Mouse (Mus musculus) layer of hippocampus, postnatal 10 days (tissue): Measurements from ENCODE around the gene Tmem108. TPM values are rescaled to one million over a fixed set of nuclear protein-coding genes. Genes with fewer than 3 reads are reported as not detected.

Experiments used
- DNase-seq, 2 experiments: peaks; one replicate each; pipeline ENCODE4 v3.0.0; 2021; ENCODE audit warnings: low spot score in 2 of 2
- total RNA-seq, 2 experiments: library from RNA; stranded (reverse); gene quantifications; 2 replicates each; pipeline ENCODE4 v1.2.3; 2021

The Tmem108 gene
- total RNA-seq, 2 experiments from 2014 or later, result 44.9 to 46.3 TPM

DNA sequence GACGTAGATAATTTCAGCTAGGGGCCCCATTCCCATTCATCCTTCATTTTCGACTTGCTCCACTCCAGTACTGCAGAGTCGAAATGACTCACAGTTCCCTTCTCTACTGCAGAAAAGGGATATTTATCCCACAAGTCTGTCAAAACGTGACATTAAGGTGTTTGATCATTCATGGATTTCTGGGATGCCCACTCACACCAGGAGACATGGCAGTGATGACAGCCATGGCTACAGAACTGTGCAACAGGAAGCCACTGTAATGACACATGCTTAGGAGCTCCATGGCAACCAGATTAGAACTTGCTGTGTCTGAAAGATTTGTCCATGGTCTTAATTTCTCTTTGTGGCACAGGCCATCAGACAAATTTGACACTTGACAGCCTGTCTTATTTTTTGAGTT lies 168.6 kb downstream of the Tmem108 start:
- DNase-seq, result no peak

DNA sequence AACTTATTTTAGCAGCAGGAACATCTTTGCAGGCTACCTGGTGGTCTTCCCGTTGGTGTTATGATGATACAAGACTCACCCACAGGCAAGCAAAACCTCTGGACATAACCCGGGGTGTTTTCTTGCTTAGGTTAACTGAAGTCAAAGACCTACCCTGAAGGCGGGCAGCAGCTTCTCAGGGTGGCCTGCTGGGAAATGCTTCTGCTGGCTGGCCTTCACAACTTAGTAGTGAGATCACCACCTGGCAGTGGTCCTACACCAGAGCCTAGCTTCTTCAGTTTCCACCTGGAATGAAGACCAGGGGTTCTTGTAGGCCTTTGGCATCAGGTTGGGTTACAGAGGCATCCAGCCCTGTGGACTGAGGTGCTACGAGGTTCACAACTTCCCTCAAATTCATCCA lies 169.7 kb downstream of the Tmem108 start:
- no peak for DNase-seq

DNA sequence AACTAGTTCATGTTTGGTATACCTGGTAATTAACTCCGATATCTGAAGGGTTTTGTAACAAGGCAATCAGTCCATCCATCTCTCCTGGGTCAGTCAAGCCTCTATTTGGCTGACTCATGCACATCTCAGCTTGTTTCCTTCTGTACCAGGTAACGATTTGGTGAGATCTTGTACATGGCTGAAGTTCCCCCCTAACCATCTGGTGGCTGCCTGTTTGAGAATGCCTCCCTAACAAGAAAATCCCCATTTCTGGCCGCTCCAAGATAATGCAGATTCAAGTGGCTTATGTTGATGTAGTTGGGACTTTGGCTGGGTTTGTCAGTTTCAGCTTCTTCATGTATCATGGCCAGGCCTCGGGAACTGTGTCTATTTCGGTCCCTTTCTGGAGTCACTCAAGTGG lies 170.8 kb downstream of the Tmem108 start:
- no peak for DNase-seq

DNA sequence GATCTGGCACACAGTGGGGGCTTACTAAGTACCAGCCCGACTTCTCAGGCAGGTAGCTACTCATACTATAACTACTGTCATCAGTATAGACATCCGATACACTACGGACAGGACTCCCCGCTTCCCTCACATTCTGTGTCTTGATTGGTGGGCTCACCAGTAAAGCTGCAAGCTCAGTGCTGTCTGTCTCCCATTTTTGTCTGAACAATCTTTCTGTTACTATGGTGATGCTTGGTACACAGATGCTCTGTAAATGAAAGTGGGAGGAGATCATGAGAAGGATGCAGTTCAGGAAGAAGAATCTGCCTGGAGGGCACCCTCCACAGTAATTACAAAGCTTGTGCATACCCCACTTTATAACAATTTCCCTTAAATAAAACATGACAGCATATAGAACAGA lies 176.8 kb downstream of the Tmem108 start:
- DNase-seq, result peak in 1 of 2 experiments; percentile 42

DNA sequence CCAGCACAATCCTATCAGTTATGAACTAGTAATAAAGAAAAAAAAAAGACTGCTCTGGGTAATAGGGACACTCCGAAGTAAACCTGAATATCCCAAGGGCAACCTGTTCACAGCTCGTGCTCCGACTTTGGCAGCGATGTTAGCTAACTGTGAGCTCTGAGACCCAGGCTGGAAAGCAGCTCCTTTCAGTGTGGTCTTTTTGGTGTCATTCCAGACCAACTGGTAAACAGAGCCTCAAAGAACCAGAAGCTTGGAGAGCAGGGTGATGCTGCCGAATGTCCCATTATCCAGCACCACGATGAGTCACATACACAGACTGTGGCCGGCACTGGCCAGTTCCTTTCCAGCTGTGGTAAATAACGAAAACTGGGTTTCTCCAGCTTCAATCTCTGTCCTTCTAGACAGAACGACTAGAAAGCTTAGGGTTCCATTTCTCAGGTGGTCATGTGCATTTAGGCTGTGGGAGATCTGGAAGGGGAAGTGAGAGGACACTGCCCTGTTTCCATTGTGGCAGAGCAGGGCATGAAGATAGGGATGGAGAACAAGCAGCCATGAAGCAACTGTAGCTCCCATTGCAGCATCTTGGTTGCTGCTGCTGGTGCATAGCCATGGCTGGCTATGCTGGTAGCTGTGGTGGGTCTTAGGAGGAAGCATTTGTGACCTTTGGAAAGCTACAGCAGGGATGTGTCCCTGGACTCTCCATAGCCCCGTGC lies 179.2 kb downstream of the Tmem108 start:
- no peak for DNase-seq

DNA sequence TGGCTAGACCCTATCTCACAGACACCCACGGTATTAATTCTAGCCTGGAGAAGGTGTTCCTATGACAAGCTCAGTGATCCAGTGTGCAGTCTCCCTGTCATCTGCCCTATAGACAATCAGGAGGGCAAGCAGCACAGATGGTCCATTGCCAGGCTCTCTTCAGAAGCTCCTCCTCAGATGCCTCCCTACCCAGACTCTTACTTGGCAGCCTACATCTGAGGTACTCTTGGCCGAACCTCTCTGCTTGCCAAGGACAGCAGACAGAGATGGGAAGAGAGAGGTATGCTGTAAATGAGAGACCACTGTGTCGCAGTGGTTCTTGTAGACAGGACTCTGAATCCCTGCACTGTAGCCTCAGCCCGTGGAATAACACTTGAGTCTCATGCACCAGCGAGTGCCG lies 181.0 kb downstream of the Tmem108 start:
- no peak for DNase-seq

DNA sequence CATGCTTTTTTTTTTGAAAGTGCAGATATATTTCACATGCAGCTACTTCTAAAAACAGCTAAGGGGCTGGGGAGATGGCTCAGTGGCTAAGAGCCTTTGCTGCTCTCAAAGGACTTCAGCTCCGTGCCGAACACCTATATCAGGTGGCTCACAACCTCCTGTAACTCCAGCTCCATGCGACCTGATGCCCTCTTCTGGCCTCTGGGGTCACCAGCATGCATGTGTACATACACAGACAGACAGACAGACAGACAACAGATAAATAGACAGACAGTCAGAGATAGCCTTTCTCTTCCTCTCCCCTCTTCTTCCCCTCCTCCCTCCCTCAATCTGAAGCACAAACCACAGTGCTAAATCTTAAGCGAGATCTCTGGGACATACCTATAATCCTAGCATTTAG lies 181.5 kb downstream of the Tmem108 start:
- DNase-seq, result no peak

DNA sequence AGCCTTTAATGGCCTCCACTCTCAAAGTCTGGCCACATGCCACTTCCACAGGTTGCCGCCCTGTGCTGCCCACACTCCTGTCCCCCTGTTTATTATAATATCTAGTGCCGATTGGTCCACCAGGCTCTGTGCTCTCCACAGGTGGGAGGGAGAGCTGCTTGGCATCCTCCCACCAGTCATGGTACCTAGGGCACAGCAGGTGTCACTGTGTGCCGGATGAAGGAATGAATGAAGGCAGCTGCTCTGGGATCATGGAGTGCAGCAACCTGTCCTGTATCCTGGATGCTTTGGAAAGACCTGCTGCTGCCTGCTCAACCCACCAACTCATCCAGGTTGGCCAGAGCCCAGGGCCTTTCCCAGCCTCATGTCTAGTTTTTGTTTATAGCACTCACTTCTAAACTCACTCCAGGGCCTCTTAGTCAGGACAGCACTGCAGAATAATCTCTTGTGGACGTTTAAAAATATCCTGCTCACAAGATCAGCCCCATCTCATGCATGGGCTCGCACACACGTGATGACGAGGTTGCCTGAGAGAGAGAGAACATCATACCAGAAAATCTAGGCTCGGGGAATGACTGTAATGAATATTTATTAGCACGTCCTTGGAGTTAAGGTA lies 182.1 kb downstream of the Tmem108 start:
- DNase-seq, result no peak

DNA sequence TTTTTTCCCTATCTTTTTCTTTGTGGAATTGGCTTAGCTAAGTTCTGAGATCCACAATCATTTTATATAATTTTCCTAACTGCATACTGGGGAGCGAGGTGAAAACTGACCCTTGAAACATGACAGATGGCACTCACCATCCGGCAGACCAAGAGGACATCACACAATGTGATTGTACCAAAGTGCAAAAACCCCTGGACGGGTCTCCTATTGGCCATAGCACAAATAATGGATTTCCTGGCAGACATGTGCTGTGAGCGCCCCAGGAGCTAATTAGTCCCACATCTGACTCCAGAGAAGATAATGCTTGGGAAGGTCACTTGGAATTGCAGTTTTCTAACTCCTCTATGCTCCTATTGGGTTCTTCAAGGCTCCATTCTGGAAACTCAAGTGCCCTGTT lies 183.9 kb downstream of the Tmem108 start:
- DNase-seq, result no peak

DNA sequence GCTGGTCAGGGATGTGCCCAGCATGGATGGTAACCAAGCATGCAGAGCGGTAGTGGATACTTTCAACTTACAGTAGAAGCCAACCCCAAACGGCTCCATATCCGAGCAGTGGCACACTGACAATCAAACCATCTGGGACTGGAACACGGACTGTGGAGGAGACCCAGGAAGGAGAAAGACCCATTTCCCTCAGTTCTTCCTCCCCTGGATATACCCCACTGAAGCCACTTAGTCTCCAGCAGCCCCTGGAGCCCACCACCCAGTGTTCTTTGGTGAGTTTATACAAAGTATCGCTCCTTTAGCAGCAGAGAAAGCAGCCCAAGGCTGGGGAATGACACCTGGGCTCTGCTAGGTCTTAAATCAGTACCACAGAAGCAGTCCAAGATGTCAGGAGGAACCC lies 184.5 kb downstream of the Tmem108 start:
- DNase-seq, result no peak

DNA sequence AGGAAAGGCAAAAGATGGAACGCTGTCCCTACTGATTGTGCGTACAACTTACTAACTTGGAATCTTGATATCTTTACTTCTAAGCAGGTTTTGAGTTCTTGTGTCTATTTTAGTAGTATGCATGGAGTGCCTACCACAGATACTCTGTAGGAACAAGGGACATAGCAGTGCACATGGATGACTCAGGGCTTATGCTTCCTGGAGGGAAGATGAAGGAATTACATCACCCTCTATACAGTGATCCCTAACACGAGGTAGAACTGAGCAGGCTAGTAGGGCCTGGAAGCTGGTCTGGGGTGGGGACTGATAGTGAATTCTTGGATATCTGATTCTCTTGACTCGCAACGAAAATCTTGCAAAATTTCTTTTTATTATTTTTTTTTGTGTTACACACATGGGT lies 185.7 kb downstream of the Tmem108 start:
- no peak for DNase-seq

DNA sequence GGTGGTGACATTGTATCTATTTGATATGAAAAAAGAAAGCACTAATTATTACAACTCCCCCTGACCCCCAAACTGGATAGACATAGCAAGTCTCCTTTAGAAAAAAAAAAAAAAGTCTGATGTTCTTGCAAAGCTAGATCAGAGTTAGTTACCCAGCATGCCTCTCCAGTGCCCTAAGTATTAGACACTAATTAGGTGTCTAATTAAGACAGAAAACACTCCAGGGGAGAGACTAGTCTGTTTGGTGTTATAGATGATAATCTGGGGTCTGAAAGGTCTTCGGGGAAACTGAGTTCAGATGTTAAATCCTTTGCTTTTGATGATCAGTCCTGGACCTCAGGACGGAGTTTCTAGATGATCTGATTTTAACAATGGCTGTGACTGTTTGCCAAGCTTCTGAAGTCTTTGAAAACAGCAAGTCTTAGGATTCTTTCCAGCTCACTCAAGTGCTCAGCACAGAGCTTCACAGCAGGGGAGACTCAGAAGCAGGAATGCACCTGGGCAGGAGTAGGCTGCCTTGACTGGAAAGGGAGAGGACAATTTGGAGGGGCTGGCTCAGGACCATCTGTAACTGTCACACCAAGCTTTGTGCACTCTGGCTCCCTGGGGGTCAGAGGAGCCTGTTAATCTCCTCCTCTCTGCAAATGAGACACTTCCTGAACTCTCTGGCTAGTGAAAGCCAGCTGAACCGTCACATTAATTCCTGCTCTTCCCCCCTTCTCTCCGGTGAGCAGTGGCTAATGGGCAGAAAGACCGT lies 187.5 kb downstream of the Tmem108 start:
- no peak for DNase-seq

DNA sequence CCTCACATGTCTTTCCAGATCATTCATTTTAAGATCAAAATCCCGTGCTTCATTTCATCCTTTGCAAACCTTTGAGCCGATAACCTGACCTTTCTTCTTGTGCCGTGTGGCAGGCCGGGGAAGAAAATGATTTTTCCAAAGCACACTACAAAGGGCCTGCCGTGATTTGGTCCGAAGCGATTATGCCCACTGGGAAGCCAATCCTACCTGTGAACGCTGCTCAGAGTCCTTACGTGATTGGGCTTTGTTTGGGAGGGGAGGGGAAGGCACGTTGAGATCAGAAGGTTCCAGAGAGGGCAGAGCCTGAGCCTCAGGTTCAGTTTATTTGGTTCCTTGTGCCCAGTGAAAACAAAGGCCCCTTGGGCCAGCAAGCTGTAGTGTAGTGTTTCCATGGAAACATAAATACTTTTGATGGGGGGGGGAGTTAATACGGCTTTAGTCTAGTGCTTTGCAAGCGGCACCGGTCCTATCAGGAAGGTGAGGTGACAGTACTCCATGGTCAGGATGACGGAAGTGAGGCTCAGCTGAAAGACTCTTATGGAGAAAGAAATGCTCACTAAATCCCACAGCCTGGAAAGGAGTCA lies 191.4 kb downstream of the Tmem108 start:
- no peak for DNase-seq

DNA sequence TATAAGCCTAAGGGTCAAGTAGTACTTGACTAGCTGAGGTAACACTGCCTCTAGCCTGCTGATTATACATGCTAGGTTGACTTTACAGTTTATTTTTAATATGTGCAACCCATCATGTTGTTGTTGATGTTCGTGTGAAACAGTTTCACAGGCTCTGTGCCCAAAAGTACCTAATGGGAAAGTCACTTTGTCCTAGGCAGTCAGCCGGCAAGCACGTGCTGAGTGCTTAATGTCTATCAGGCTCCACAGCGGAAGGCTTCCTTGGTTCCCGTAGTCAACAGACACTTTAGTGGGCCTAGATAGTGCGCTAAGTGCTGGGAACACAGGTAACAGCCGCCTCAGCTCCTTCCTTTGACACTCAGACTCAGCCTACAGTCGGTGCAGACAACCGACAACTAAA lies 192.7 kb downstream of the Tmem108 start:
- no peak for DNase-seq

DNA sequence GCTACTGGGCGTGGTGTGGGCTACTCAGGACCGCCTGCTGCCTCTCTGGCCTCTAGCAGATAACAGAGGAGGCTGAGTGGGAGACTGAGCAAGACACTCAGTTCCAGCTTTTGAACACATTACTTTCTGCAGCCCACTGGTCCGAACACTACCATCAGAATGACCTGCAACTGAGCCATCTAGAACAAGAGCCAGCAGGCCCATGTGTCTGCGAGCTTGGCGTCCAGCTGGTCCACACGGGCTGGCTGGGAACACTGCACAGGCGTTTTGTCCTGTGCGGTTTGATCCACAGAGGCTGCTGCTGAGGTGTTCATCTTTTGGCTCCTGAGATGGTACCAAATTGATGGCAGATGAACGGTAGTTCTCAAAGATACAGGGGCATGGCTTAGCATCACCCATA lies 196.5 kb downstream of the Tmem108 start:
- no peak for DNase-seq

DNA sequence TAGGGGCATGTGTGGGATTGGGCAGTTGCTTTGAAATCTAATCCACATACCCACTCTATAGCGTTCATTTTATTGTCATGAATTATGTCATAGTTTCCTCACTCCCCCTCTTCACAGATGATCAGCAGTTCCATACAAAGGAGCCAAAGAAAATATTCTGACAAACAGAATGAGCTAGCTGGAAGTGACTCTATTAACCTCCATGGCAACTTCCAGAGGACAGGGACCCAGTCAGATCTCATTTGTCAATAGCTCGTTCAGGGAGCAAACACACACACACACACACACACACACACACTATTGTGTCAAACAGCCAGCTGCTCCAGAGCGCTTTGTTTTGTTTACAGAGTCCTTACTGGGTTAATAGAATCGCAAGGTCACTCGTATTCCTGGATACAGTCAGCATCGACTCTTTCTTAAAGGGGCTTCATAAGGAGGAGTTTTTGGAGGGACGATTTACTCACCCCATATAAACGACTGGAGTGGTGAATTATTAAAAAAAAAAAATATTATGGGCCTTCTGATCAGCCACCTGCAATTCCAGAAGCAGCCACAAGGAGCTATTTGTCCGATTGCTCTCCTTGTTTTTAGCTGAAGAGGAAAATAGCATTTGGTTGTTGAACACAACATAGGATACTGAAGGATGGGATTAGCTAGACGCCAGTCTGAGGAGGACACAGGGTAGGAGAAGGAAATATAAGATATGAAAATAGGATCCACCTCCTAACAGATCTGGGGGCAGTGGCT lies 197.6 kb downstream of the Tmem108 start:
- DNase-seq, result peak; percentile 62 to 67

DNA sequence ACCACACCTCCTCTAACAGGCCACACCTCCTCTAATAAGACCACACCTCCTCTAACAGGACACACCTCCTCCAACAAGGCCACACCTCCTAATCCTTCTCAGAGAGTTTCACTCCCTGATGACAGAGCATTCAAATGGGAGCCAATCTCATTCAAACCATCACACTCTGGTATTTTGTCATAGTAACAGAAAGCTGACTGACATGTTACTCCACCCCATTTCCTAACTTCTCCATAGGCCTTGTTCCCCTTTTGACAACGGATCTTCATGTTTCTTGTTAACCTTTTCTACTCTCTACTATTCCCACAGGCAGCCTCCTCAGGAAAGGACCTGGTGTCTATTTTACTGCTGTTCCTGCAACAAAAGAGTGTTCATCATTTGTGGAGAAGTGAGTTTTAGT lies 199.6 kb downstream of the Tmem108 start:
- DNase-seq, result no peak

DNA sequence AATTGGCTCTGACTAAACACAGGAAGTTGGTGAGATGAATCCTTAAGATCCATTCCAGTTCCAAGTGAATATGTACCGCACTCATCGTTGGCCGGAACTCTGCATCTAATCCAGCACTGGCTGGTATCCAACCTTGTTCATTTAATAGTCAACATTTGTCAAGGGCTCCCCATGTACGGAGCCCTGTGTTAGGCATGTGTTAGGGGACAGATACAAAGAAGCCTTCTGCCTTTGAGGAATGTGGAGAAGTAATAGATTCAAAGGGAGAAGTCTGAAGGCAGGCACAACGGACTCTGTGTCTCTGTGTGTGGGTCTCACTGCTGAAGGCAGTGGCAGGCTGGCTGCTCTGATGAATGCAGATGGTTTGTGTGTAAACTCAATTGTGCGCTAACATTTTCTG lies 202.9 kb downstream of the Tmem108 start:
- DNase-seq, result peak; percentile 43 to 50

DNA sequence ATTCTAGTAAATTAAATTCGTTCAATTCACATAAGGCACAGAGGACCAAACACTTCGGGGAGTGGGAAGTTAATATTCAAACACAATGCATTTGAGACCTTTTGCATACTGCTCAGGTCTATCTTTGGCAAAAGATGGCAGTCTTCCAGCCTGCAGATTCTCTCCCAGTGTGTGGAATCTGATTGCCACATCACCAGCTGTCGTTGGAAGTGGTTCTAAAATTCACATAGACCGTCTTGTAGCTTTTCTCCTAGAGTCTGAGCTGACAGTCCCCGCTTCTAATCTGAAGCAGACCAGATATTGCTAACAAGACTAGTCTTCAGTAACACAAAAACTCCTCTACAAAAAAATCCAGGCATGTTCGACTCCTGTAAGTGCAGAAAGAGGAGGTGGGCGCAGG lies 203.4 kb downstream of the Tmem108 start:
- peak in 1 of 2 experiments; percentile 42 for DNase-seq

DNA sequence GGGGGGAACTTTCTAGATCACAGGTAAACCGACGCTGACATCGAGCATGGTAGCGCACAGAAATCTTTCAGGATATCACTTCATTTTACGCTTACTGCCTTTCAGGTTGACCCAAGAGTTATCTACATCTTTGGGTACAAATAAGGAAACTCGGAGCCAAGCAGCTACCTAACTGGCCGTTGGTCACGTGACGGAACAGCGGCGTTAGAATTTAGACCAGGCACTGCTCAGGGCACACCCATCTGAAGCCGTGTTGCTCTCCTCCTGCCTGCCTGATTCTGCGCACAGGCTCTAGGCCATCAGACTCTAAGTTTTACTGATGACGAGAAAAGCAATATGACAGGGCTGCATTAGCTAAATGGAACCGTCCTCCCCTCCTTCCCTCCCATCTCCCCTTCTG lies 204.6 kb downstream of the Tmem108 start:
- no peak for DNase-seq

DNA sequence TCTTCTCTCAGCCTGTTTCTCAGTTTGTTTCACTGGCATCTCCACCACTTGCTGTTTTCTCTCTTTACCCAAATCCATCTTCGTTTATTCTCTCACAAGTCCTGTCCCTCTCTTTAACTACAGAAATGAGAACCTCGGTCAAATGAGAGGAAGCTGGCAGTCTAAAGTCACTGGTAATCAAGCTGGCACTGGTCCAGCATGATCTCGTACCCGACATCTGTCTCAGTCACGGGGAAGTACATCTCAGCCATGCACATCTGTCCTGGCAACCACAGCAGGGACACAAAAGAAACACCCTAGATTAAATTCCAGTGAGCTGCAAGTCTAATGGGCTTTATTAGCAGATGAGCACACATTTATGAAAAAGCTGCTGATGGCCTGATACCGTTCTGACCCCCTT lies 206.3 kb downstream of the Tmem108 start:
- no peak for DNase-seq
